Mouse (Mus musculus) cerebellum, postnatal 14 days (tissue): Measurements from ENCODE around the gene Lrrc58.

ENCODE experiments used
- DNase-seq, 2 experiments: peaks; one replicate each; pipeline ENCODE4 v3.0.0; 2021; ENCODE audit warnings: mixed read lengths in 2 of 2

The Lrrc58 gene

DNA sequence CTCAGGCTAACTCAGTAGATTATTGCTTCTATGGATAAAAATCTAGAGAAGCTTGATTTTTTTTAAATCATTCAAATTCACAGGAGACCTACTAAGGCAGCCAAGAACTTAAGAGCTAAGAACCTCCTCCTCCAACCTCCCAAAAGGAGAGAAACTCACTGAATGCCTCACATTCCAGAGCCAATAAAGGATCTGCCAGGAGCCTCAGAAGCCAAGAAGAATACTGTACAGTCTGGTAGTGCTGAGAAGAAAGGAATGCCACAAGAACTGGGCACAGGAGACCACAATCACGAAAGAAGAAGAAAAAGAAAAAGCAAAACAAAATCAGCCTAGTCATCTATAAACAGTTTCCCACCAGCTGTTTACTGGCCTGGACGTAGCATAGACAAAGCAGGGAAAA is 60.8 kb downstream of the Lrrc58 start:
- DNase-seq = no peak

- no peak for DNase-seq
Observed at GRCm38 (mm10) chr16:37929626-37930025, 61.4 kb downstream of the Lrrc58 start.

- DNase-seq = no peak
Observed at GRCm38 (mm10) chr16:37934932-37935331, 66.7 kb downstream of the Lrrc58 start.

DNA sequence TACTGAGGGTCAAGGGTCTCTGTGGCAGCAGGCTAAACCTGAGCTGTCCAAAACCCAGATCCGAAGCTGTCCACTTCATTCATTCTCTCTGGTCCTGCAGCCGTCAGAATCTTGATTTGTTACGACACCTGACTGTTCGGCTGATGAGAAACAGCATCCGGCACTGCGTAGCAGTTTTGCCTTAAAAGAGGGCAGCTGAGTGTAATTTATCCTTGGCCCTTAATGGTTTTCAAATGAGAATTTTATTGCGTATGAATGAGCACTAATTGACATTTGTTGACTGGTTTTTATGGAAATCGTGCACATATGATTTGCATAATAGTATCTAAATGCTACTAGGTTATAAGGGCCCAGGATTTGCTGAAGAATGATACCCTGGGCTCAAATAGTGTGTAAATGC is 69.1 kb downstream of the Lrrc58 start:
- DNase-seq = no peak
